Mouse (Mus musculus) stomach, postnatal 0 days (tissue): ENCODE measurements around the gene Galnt10. TPM values are rescaled to one million over a fixed set of nuclear protein-coding genes. Genes with fewer than 3 reads are reported as not detected.

Source experiments
- ATAC-seq: fragments of 200-750 bp; cut with Nextera tagmentation; 2 replicates; pipeline ENCODE4 v1.8.0; 2017; ENCODE audit not compliant: low FRiP score, low TSS enrichment
- DNase-seq: peaks from one replicate; pipeline ENCODE4 v3.0.0-alpha.2; 2016; ENCODE audit warnings: low spot score
- H3K27ac ChIP-seq: fragments of 300-500 bp; sonication (generic); replicated peaks from 2 replicates; pipeline ENCODE4 v1.5.1; 2014; ENCODE audit warnings: mild to moderate bottlenecking, control low read depth
- H3K27me3 ChIP-seq: fragments of 300-500 bp; sonication (generic); 2 replicates; pipeline ENCODE4 v1.6.1; 2014; ENCODE audit warnings: low read length; ENCODE audit not compliant: control insufficient read depth, insufficient read depth
- H3K36me3 ChIP-seq: fragments of 300-500 bp; sonication (generic); 2 replicates; pipeline ENCODE4 v1.6.1; 2014; ENCODE audit warnings: low read length, mixed read lengths; ENCODE audit not compliant: control insufficient read depth, insufficient read depth
- H3K4me1 ChIP-seq: fragments of 300-500 bp; sonication (generic); replicated peaks from 2 replicates; pipeline ENCODE4 v1.6.1; 2014; ENCODE audit warnings: antibody characterized with exemption; ENCODE audit not compliant: control insufficient read depth, insufficient read depth
- H3K4me2 ChIP-seq: fragments of 300-500 bp; sonication (generic); replicated peaks from 2 replicates; pipeline ENCODE4 v1.6.1; 2014; ENCODE audit warnings: low read depth, mild to moderate bottlenecking, control low read depth, moderate library complexity
- H3K4me3 ChIP-seq: fragments of 300-500 bp; sonication (generic); 2 replicates; pipeline ENCODE4 v1.5.1; 2014; ENCODE audit warnings: low read depth, low read length, control low read depth
- H3K9ac ChIP-seq: fragments of 300-500 bp; sonication (generic); 2 replicates; pipeline ENCODE4 v1.6.1; 2014; ENCODE audit warnings: mild to moderate bottlenecking, low read length, control low read depth, mixed read lengths
- H3K9me3 ChIP-seq: fragments of 300-500 bp; sonication (generic); 2 replicates; pipeline ENCODE4 v1.6.1; 2016; ENCODE audit warnings: low read length; ENCODE audit not compliant: control insufficient read depth
- CTCF ChIP-seq: IDR thresholded peaks from 2 replicates; pipeline ENCODE4 v1.5.1; 2016; ENCODE audit warnings: antibody characterized with exemption, low read depth, mild to moderate bottlenecking, moderate library complexity
- EP300 ChIP-seq: optimal IDR thresholded peaks from 2 replicates; pipeline ENCODE3; 2016; ENCODE audit warnings: antibody characterized with exemption
- WGBS: fragments of 180-500 bp; shearing (Covaris S2); extraction: QIAGEN DNeasy Blood & Tissue Kit; methylation state at CpG from one replicate; pipeline ENCODE4 v1.1.7; 2014; 5-methylcytosine and 5-hydroxymethylcytosine counted together
- polyA plus RNA-seq: library from polyadenylated mRNA; unstranded; fragments of >200 nt; fragmentation: Nextera tagmentation; extraction: Ambion mirVana; gene quantifications from 2 replicates; pipeline ENCODE4 v1.2.1, GENCODE M21; 2015

Gene Galnt10
- polyA plus RNA-seq, 1 experiment from 2014 or later = 8.8 TPM

- 0 out of 2 replicates have a peak, but pooled peaks cover 3% of the 10 kb centered on the region for H3K4me1 ChIP-seq
- ATAC-seq = peak; percentile 73
- no peak overlapping the region for H3K27ac ChIP-seq
- H3K4me2 ChIP-seq = no peak overlapping the region
- no peaks in the 10 kb centered on the region for H3K36me3 ChIP-seq
- no peak overlapping the region for H3K4me3 ChIP-seq
- WGBS = 70% methylated on average over 9 of the region's 9 CpGs
- no peak overlapping the region for H3K9ac ChIP-seq
- no peaks in the 10 kb centered on the region for H3K27me3 ChIP-seq
- no peak for TF ChIP-seq CTCF
- TF ChIP-seq EP300 = no peak
- peak; percentile 68 for DNase-seq
- no peaks in the 10 kb centered on the region for H3K9me3 ChIP-seq
These were observed 12.3 kb downstream of the Galnt10 start for GRCm38 (mm10) chr11:57657370-57658072.

- Histone ChIP-seq H3K36me3 (no peaks in the 10 kb centered on the region), H3K27ac (no peak overlapping the region), H3K9ac (no peak overlapping the region), H3K9me3 (no peaks in the 10 kb centered on the region), H3K4me2 (no peak overlapping the region), H3K27me3 (no peaks in the 10 kb centered on the region), H3K4me1 (0 out of 2 replicates have a peak, but pooled peaks cover 3% of the 10 kb centered on the region), H3K4me3 (no peak overlapping the region)
- ATAC-seq = no peak
- DNase-seq = no peak
- no peak for TF ChIP-seq CTCF
- 90% methylated on average over 3 of the region's 3 CpGs for WGBS
These were observed 13.0 kb downstream of the Galnt10 start for GRCm38 (mm10) chr11:57658214-57658613.

GRCm38 (mm10) chr11:57658751-57659150 lies 13.5 kb downstream of the Galnt10 start:
- H3K27ac ChIP-seq = no peak overlapping the region
- ATAC-seq = no peak
- WGBS = 93% methylated on average over 6 of the region's 6 CpGs
- no peak overlapping the region for H3K9ac ChIP-seq
- no peaks in the 10 kb centered on the region for H3K9me3 ChIP-seq
- no peak overlapping the region for H3K4me3 ChIP-seq
- H3K4me1 ChIP-seq = 0 out of 2 replicates have a peak, but pooled peaks cover 3% of the 10 kb centered on the region
- DNase-seq = no peak
- TF ChIP-seq CTCF (no peak), EP300 (no peak)
- H3K27me3 ChIP-seq = no peaks in the 10 kb centered on the region
- no peaks in the 10 kb centered on the region for H3K36me3 ChIP-seq
- no peak overlapping the region for H3K4me2 ChIP-seq

GRCm38 (mm10) chr11:57660156-57660555 lies 14.9 kb downstream of the Galnt10 start:
- no peak overlapping the region for H3K4me3 ChIP-seq
- ATAC-seq (no peak), DNase-seq (no peak)
- no peaks in the 10 kb centered on the region for H3K9me3 ChIP-seq
- H3K36me3 ChIP-seq = no peaks in the 10 kb centered on the region
- H3K9ac ChIP-seq = no peak overlapping the region
- no peaks in the 10 kb centered on the region for H3K27me3 ChIP-seq
- no peaks in the 10 kb centered on the region for H3K4me1 ChIP-seq
- no peak overlapping the region for H3K4me2 ChIP-seq
- WGBS = 91% methylated on average over 4 of the region's 4 CpGs
- no peak overlapping the region for H3K27ac ChIP-seq
- TF ChIP-seq EP300 (no peak), CTCF (no peak)

- H3K36me3 ChIP-seq = no peaks in the 10 kb centered on the region
- no peak overlapping the region for H3K9ac ChIP-seq
- 54% methylated on average over 5 of the region's 5 CpGs for WGBS
- H3K27me3 ChIP-seq = no peaks in the 10 kb centered on the region
- H3K4me1 ChIP-seq = no peaks in the 10 kb centered on the region
- no peak overlapping the region for H3K27ac ChIP-seq
- H3K4me2 ChIP-seq = no peak overlapping the region
- ATAC-seq (no peak), DNase-seq (no peak)
- no peak for TF ChIP-seq CTCF
- no peak for TF ChIP-seq EP300
- no peak overlapping the region for H3K4me3 ChIP-seq
- H3K9me3 ChIP-seq = no peaks in the 10 kb centered on the region
These were observed 15.6 kb downstream of the Galnt10 start for GRCm38 (mm10) chr11:57660814-57661213.

- no peak for ATAC-seq
- Histone ChIP-seq H3K9me3 (no peaks in the 10 kb centered on the region), H3K4me3 (no peak overlapping the region), H3K9ac (no peak overlapping the region), H3K27me3 (no peaks in the 10 kb centered on the region), H3K4me2 (no peak overlapping the region), H3K4me1 (no peaks in the 10 kb centered on the region), H3K27ac (no peak overlapping the region), H3K36me3 (no peaks in the 10 kb centered on the region)
- DNase-seq = no peak
- no peak for TF ChIP-seq CTCF
- TF ChIP-seq EP300 = no peak
- 92% methylated on average over 19 of the region's 19 CpGs for WGBS
These were observed 16.4 kb downstream of the Galnt10 start for GRCm38 (mm10) chr11:57661492-57662229.
